Comparison of ENCODE assay signal across 9 mouse cellular contexts in genomic region chr2:91971231-91972097, GRCm38 (mm10). TPM values are rescaled to one million over a fixed set of nuclear protein-coding genes. Genes with fewer than 3 reads are reported as not detected.
A peak's percentile ranks its signal among the peaks of the same experiment; 100 is the strongest.
DNase-seq lines count a peak whose midpoint lies in the region; ATAC-seq and TF ChIP-seq lines count a peak whose summit lies in the region.
"Had no signal": no experiment of that assay in that cellular context is flagged by ENCODE, and none has a peak within 500 bp of the region (broad histone marks: within the 10 kb centered on the region; RNA-seq: fewer than 3 reads in every experiment).

No protein-coding gene starts in this region.

- TF ChIP-seq CTCF in liver, adult 2 months (IDR thresholded peaks at IDR 0.05; ENCODE audit: low read depth, low read length): no peak
- no peak for TF ChIP-seq CTCF in heart, postnatal 0 days (IDR thresholded peaks at IDR 0.05; ENCODE audit: low read depth)

- H3K4me2 ChIP-seq in embryonic facial prominence, embryonic 15.5 days (replicated peaks): peak overlapping the region; percentile 40
- H3K4me2 ChIP-seq in heart, postnatal 0 days (ENCODE audit: low read depth, low read length): peak overlapping the region; percentile 41
- H3K4me2 ChIP-seq in midbrain, embryonic 11.5 days: peak overlapping the region; percentile 7; the same call in 1 of the 2 replicates

- peak overlapping the region; percentile 81 for H3K27ac ChIP-seq in liver, adult 2 months (replicated peaks; ENCODE audit: insufficient read depth, low read depth, low read length)
- H3K27ac ChIP-seq in embryonic facial prominence, embryonic 15.5 days (replicated peaks): peak overlapping the region; percentile 84
- peak overlapping the region; percentile 91 for H3K27ac ChIP-seq in heart, postnatal 0 days (ENCODE audit: low read depth)
- H3K27ac ChIP-seq in midbrain, embryonic 11.5 days (ENCODE audit: low read depth, low read length): no peak overlapping the region

- peak; percentile 39; the same call in 1 of the 2 replicates for ATAC-seq in embryonic facial prominence, embryonic 15.5 days (ENCODE audit: insufficient number of reproducible peaks, low FRiP score, low TSS enrichment, low read depth)
- peak; percentile 74 for ATAC-seq in heart, postnatal 0 days (ENCODE audit: insufficient read depth, low read depth)
- no peak for ATAC-seq in midbrain, embryonic 11.5 days (ENCODE audit: low FRiP score)
- ATAC-seq: Patski had no signal

- TF ChIP-seq POLR2A in liver, adult 2 months (IDR thresholded peaks at IDR 0.05; ENCODE audit: extremely low read depth, insufficient read depth, low read length): no peak

- H3K4me1 ChIP-seq in liver, adult 2 months (ENCODE audit: control insufficient read depth, insufficient read depth, low read length): peaks cover 5% of the 10 kb centered on the region
- H3K4me1 ChIP-seq in embryonic facial prominence, embryonic 15.5 days: peaks cover 36% of the 10 kb centered on the region
- H3K4me1 ChIP-seq in heart, postnatal 0 days (ENCODE audit: control insufficient read depth, insufficient read depth): peaks cover 38% of the 10 kb centered on the region
- peaks cover 21% of the 10 kb centered on the region for H3K4me1 ChIP-seq in midbrain, embryonic 11.5 days (ENCODE audit: control insufficient read depth, insufficient read depth, low read length)

- no peaks in the 10 kb centered on the region for H3K36me3 ChIP-seq in liver, adult 2 months (ENCODE audit: control insufficient read depth, insufficient read depth, low read length)
- H3K36me3 ChIP-seq in embryonic facial prominence, embryonic 15.5 days: no peaks in the 10 kb centered on the region
- no peaks in the 10 kb centered on the region for H3K36me3 ChIP-seq in heart, postnatal 0 days (replicated peaks; ENCODE audit: control insufficient read depth, insufficient read depth, low read length)
- H3K36me3 ChIP-seq in midbrain, embryonic 11.5 days (ENCODE audit: control insufficient read depth, insufficient read depth, low read length): no peaks in the 10 kb centered on the region

- H3K27me3 ChIP-seq in liver, adult 2 months (ENCODE audit: control insufficient read depth, insufficient read depth, low read length): peaks cover 12% of the 10 kb centered on the region
- H3K27me3 ChIP-seq in embryonic facial prominence, embryonic 15.5 days: peaks cover 26% of the 10 kb centered on the region
- peaks cover 20% of the 10 kb centered on the region for H3K27me3 ChIP-seq in heart, postnatal 0 days (ENCODE audit: control insufficient read depth, insufficient read depth, low read length)
- H3K27me3 ChIP-seq in midbrain, embryonic 11.5 days (ENCODE audit: control insufficient read depth, insufficient read depth, low read length): peaks cover 30% of the 10 kb centered on the region

- peak overlapping the region; percentile 8; the same call in 1 of the 2 replicates for H3K4me3 ChIP-seq in liver, adult 2 months (ENCODE audit: insufficient read depth, low read depth, low read length)
- no peak overlapping the region; the same call in 1 of the 2 replicates for H3K4me3 ChIP-seq in embryonic facial prominence, embryonic 15.5 days (replicated peaks)
- H3K4me3 ChIP-seq in heart, postnatal 0 days (ENCODE audit: low read depth, low read length): no peak overlapping the region
- H3K4me3 ChIP-seq in midbrain, embryonic 11.5 days (ENCODE audit: low read depth, low read length): no peak overlapping the region

- H3K9ac ChIP-seq in liver, adult 2 months (ENCODE audit: low read depth, low read length): peak overlapping the region; percentile 31; the same call in 1 of the 2 replicates
- H3K9ac ChIP-seq in embryonic facial prominence, embryonic 15.5 days: 0 out of 2 replicates have a peak overlapping the region, but pooled peaks have one; percentile 12
- peak overlapping the region; percentile 10; the same call in 1 of the 2 replicates for H3K9ac ChIP-seq in heart, postnatal 0 days (replicated peaks; ENCODE audit: low read depth, low read length)
- H3K9ac ChIP-seq in midbrain, embryonic 11.5 days (ENCODE audit: low read length): peak overlapping the region; percentile 40

- peak; percentile 28 for DNase-seq in liver, adult 2 months (ENCODE audit: extremely low read depth, low read depth, low spot score)
- no peak for DNase-seq in liver
- DNase-seq in heart, postnatal 0 days (ENCODE audit: low spot score): peak; percentile 77
- DNase-seq in layer of hippocampus, postnatal 14 days (ENCODE audit: low spot score in 2 of 2): peak; percentile 68 to 74
- peak; percentile 86 for DNase-seq in midbrain, embryonic 11.5 days (ENCODE audit: low spot score, missing footprints)
- no peak for DNase-seq in urinary bladder, postnatal 10 days (ENCODE audit: low spot score)
- no peak for DNase-seq in spleen, postnatal 10 days (ENCODE audit: low spot score in 2 of 2)

- no peaks in the 10 kb centered on the region for H3K79me2 ChIP-seq in liver, adult 2 months (ENCODE audit: control insufficient read depth, insufficient read depth, low read length)

- H3K9me3 ChIP-seq in embryonic facial prominence, embryonic 15.5 days (replicated peaks): no peaks in the 10 kb centered on the region
- no peaks in the 10 kb centered on the region for H3K9me3 ChIP-seq in heart, postnatal 0 days (replicated peaks; ENCODE audit: control insufficient read depth, low read length)
- no peaks in the 10 kb centered on the region for H3K9me3 ChIP-seq in midbrain, embryonic 11.5 days (ENCODE audit: control insufficient read depth, low read length)

- WGBS in liver, adult 2 months: 51% methylated on average over 21 of the region's 21 CpGs
- WGBS in embryonic facial prominence, embryonic 15.5 days: 16% methylated on average over 21 of the region's 21 CpGs
- 9% methylated on average over 21 of the region's 21 CpGs for WGBS in heart, postnatal 0 days
- WGBS in midbrain, embryonic 11.5 days: 18% methylated on average over 21 of the region's 21 CpGs

- TF ChIP-seq EP300 in heart, postnatal 0 days (IDR thresholded peaks at IDR 0.05; ENCODE audit: low read depth): no peak

RNA-seq across cellular contexts. Expression of gene Dgkz, which starts 4.2 kb away (rescaled TPM):
- total RNA-seq in liver, adult 2 months (2014; rRNA removed): 13.2 and 23.6 TPM in 2 replicates
- polyA plus RNA-seq in liver, adult 2 months (2012; rRNA removed): 43.2 and 59.5 TPM in 2 replicates
- polyA plus RNA-seq in embryonic facial prominence, embryonic 15.5 days (2015; fragmentation: Nextera tagmentation; extraction: Ambion mirVana): 36.3 and 39.9 TPM in 2 replicates
- total RNA-seq in heart, postnatal 0 days (2014; rRNA removed; ENCODE audit: low replicate concordance): 77.0 and 77.9 TPM in 2 replicates
- polyA plus RNA-seq in heart, postnatal 0 days (2015; fragmentation: Nextera tagmentation; extraction: Ambion mirVana): 24.0 and 26.2 TPM in 2 replicates
- 100 to 1,000 TPM; 391 to 416 TPM for total RNA-seq in layer of hippocampus, postnatal 14 days (2021)
- polyA plus RNA-seq in midbrain, embryonic 11.5 days (2014; fragmentation: Nextera tagmentation; extraction: Ambion mirVana): 19.2 and 23.7 TPM in 2 replicates

RNA-seq across cellular contexts. Expression of gene Gm9821, which starts 26.0 kb away (rescaled TPM):
- total RNA-seq in liver, adult 2 months (2014; rRNA removed): not detected in 2 replicates
- not detected in 2 replicates for polyA plus RNA-seq in liver, adult 2 months (2012; rRNA removed)
- polyA plus RNA-seq in embryonic facial prominence, embryonic 15.5 days (2015; fragmentation: Nextera tagmentation; extraction: Ambion mirVana): 0.67 and 0.79 TPM in 2 replicates
- not detected in 2 replicates for total RNA-seq in heart, postnatal 0 days (2014; rRNA removed; ENCODE audit: low replicate concordance)
- polyA plus RNA-seq in heart, postnatal 0 days (2015; fragmentation: Nextera tagmentation; extraction: Ambion mirVana): 0.89 and 0.93 TPM in 2 replicates
- not detected for total RNA-seq in layer of hippocampus, postnatal 14 days (2021)
- polyA plus RNA-seq in midbrain, embryonic 11.5 days (2014; fragmentation: Nextera tagmentation; extraction: Ambion mirVana): 0.25 TPM in 1 of 2 replicates, not detected in the other

RNA-seq across cellular contexts. Expression of gene Mdk, which starts 39.4 kb away (rescaled TPM):
- not detected in 2 replicates for total RNA-seq in liver, adult 2 months (2014; rRNA removed)
- 0.50 and 0.56 TPM in 2 replicates for polyA plus RNA-seq in liver, adult 2 months (2012; rRNA removed)
- 879 and 898 TPM in 2 replicates for polyA plus RNA-seq in embryonic facial prominence, embryonic 15.5 days (2015; fragmentation: Nextera tagmentation; extraction: Ambion mirVana)
- total RNA-seq in heart, postnatal 0 days (2014; rRNA removed; ENCODE audit: low replicate concordance): 18.5 and 48.2 TPM in 2 replicates
- polyA plus RNA-seq in heart, postnatal 0 days (2015; fragmentation: Nextera tagmentation; extraction: Ambion mirVana): 100 and 119 TPM in 2 replicates
- 10 to 100 TPM; 39.5 to 40.9 TPM for total RNA-seq in layer of hippocampus, postnatal 14 days (2021)
- polyA plus RNA-seq in midbrain, embryonic 11.5 days (2014; fragmentation: Nextera tagmentation; extraction: Ambion mirVana): 926 and 968 TPM in 2 replicates

RNA-seq across cellular contexts. Expression of gene Chrm4, which starts 44.4 kb away (rescaled TPM):
- total RNA-seq in liver, adult 2 months (2014; rRNA removed): 0.13 TPM in 1 of 2 replicates, not detected in the other
- polyA plus RNA-seq in liver, adult 2 months (2012; rRNA removed): not detected in 2 replicates
- 0.25 and 0.49 TPM in 2 replicates for polyA plus RNA-seq in embryonic facial prominence, embryonic 15.5 days (2015; fragmentation: Nextera tagmentation; extraction: Ambion mirVana)
- 0.27 TPM in 1 of 2 replicates, not detected in the other for total RNA-seq in heart, postnatal 0 days (2014; rRNA removed; ENCODE audit: low replicate concordance)
- not detected in 2 replicates for polyA plus RNA-seq in heart, postnatal 0 days (2015; fragmentation: Nextera tagmentation; extraction: Ambion mirVana)
- total RNA-seq in layer of hippocampus, postnatal 14 days (2021): 10 to 100 TPM; 15.1 to 21.2 TPM
- 0.26 and 0.37 TPM in 2 replicates for polyA plus RNA-seq in midbrain, embryonic 11.5 days (2014; fragmentation: Nextera tagmentation; extraction: Ambion mirVana)
- polyA plus RNA-seq: Patski had no signal

RNA-seq across cellular contexts. Expression of gene Creb3l1, which starts 52.8 kb away (rescaled TPM):
- 0.18 and 0.20 TPM in 2 replicates for total RNA-seq in liver, adult 2 months (2014; rRNA removed)
- 0.40 and 0.68 TPM in 2 replicates for polyA plus RNA-seq in liver, adult 2 months (2012; rRNA removed)
- 36.8 and 44.3 TPM in 2 replicates for polyA plus RNA-seq in embryonic facial prominence, embryonic 15.5 days (2015; fragmentation: Nextera tagmentation; extraction: Ambion mirVana)
- 3.8 and 6.7 TPM in 2 replicates for total RNA-seq in heart, postnatal 0 days (2014; rRNA removed; ENCODE audit: low replicate concordance)
- polyA plus RNA-seq in heart, postnatal 0 days (2015; fragmentation: Nextera tagmentation; extraction: Ambion mirVana): 4.1 and 4.2 TPM in 2 replicates
- total RNA-seq in layer of hippocampus, postnatal 14 days (2021): 1 to 10 TPM; 5.9 to 8.0 TPM
- 2.0 and 2.1 TPM in 2 replicates for polyA plus RNA-seq in midbrain, embryonic 11.5 days (2014; fragmentation: Nextera tagmentation; extraction: Ambion mirVana)

Comparison
In these comparisons a context has a peak if more than half of its experiments do, and no peak if none do; other contexts are left out.
1. DNase-seq: peak in liver, adult 2 months (single experiment), heart, postnatal 0 days (single experiment), layer of hippocampus, postnatal 14 days (2 of 2) and midbrain, embryonic 11.5 days (single experiment); none in liver (single experiment), urinary bladder, postnatal 10 days (single experiment) and spleen, postnatal 10 days (0 of 2).
2. RNA of gene Mdk, which starts 39.4 kb away (polyA plus RNA-seq): 926 to 968 TPM in midbrain, embryonic 11.5 days, 879 to 898 TPM in embryonic facial prominence, embryonic 15.5 days and 100 to 119 TPM in heart, postnatal 0 days; 0.50 to 0.56 TPM in liver, adult 2 months; every median in the first group is over 10 times any median in the second.
3. Peak in every context shown above with its lines, with median percentiles within 50 percentile points of each other: H3K9ac ChIP-seq and H3K4me2 ChIP-seq.